Mouse (Mus musculus) left cerebral cortex, adult 6 months (tissue): ENCODE measurements around the gene Taf7l. TPM values are rescaled to one million over a fixed set of nuclear protein-coding genes. Genes with fewer than 3 reads are reported as not detected.

Experiments used
- long read RNA-seq, 2 experiments: library from polyadenylated mRNA; unstranded; transcript quantifications; one replicate each; pipeline ENCODE4 v2.0.0; 2019 to 2020
- polyA plus RNA-seq: library from polyadenylated mRNA; unstranded; fragments of <200 nt; fragmentation: Nextera tagmentation; gene quantifications from 2 replicates; pipeline ENCODE4 v1.2.3, GENCODE M21; 2021

The Taf7l gene
- polyA plus RNA-seq: 0.21 TPM in 1 of 2 replicates, not detected in the other
- long read RNA-seq, experiment 1, partial matches to known transcripts: 0 of 2 reads
- long read RNA-seq, experiment 1, other reads (novel, unspliced or antisense): 2 of 2 reads
- long read RNA-seq, experiment 2, partial matches to known transcripts: 0 of 3 reads
- long read RNA-seq, experiment 2, other reads (novel, unspliced or antisense): 3 of 3 reads

GRCm38 (mm10) chrX:134476290-134476689 lies at the start of gene Taf7l:
Gene Taf7l (minus strand): TSS chrX:134476490.

Other genes starting within 250 kb of the Taf7l start
- gene Trmt2b, start 199.5 kb downstream of the Taf7l start, polyA plus RNA-seq: 7.0 and 7.4 TPM in 2 replicates
- 66.7 and 67.7 TPM in 2 replicates for gene Tmem35a, start 181.3 kb downstream of the Taf7l start, polyA plus RNA-seq
- gene Cenpi, start 168.4 kb downstream of the Taf7l start, polyA plus RNA-seq: 0.21 and 0.40 TPM in 2 replicates
- gene Drp2, start 71.9 kb downstream of the Taf7l start, polyA plus RNA-seq: 10.3 and 12.0 TPM in 2 replicates
- 25.6 and 26.3 TPM in 2 replicates for gene Timm8a1, start 65.4 kb upstream of the Taf7l start, polyA plus RNA-seq
- 0.49 and 0.53 TPM in 2 replicates for gene Btk, start 107.1 kb upstream of the Taf7l start, polyA plus RNA-seq
- gene Rpl36a, start 109.2 kb upstream of the Taf7l start, polyA plus RNA-seq: 1,174 and 1,311 TPM in 2 replicates
- 1.9 and 3.5 TPM in 2 replicates for gene Gla, start 124.6 kb upstream of the Taf7l start, polyA plus RNA-seq
- gene Hnrnph2, start 124.7 kb upstream of the Taf7l start, polyA plus RNA-seq: 78.8 and 104 TPM in 2 replicates
- gene Armcx4, start 210.0 kb upstream of the Taf7l start, polyA plus RNA-seq: 1.1 and 1.3 TPM in 2 replicates
- 39.9 and 48.8 TPM in 2 replicates for gene Armcx1, start 241.5 kb upstream of the Taf7l start, polyA plus RNA-seq